Mouse (Mus musculus): Measurements from ENCODE around the gene Ablim1.

- no peak for TF ChIP-seq CTCF (IDR thresholded peaks at IDR 0.05; ENCODE audit: low read depth)
- TF ChIP-seq EP300 (optimal IDR thresholded peaks at IDR 0.05) = no peak
Observed at GRCm38 (mm10) chr19:57228576-57228975, 86.1 kb downstream of the Ablim1 start.

Measured in stomach, postnatal 0 days (tissue).